Mouse (Mus musculus): ENCODE measurements around the gene Rab3c. TPM values are rescaled to one million over a fixed set of nuclear protein-coding genes. Genes with fewer than 3 reads are reported as not detected.

Rab3c gene
- polyA plus RNA-seq, 1 experiment = 0.16 TPM

DNA sequence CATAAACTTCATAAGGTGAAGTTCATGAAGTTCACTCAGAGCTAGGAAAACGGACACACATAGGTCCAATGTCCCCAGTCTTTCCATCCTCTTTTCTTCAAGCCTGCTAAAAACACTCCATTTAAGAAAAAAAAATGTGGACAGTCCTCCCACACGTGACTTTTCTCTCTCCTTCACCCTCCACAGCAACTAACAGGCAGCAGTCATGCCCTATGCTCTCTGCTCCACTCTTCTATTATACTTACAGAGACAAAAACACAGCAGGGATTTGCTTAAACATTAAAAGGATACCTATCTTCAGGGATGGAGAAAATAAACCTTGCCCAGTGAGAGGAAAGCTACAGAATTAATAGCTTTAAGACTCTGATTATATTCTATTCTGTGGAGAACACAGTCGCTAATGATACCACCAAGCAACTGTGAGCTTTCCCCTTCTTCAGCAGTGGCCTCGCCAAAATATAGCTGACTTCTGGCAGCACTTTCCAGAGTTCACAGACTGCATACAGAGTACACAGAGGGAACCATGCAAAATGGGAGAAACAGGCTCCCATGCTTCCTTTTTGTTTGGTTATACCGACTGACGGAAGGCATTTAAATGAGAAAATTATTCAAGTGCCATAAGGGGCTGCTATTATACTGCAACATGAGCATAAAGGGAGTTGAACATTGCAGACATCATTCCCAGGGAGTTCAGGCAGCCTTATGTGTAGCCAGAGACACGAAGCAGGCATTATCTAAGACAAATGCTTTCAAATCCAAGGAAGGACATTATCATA lies 165.7 kb downstream of the Rab3c start:
- TF ChIP-seq CTCF (IDR thresholded peaks at IDR 0.05; ENCODE audit: control insufficient read depth, insufficient read depth, insufficient read length) (no peak), MYOG (IDR thresholded peaks at IDR 0.05; ENCODE audit: control insufficient read depth, extremely low read depth, insufficient read length) (no peak), CEBPB (IDR thresholded peaks at IDR 0.05; ENCODE audit: low read depth) (no peak), MYOD1 (IDR thresholded peaks at IDR 0.05; ENCODE audit: control insufficient read depth, insufficient read length, low read depth) (no peak), FOSL1 (IDR thresholded peaks at IDR 0.05; ENCODE audit: insufficient read depth, low read length, poor library complexity, severe bottlenecking) (no peak), MAX (IDR thresholded peaks at IDR 0.05) (no peak), USF1 (IDR thresholded peaks at IDR 0.05; ENCODE audit: low read depth) (no peak)
- H3K27me3 ChIP-seq (ENCODE audit: control insufficient read depth, insufficient read depth, insufficient read length) = no peaks in the 10 kb centered on the region
- no peak overlapping the region for H3ac ChIP-seq (ENCODE audit: control insufficient read depth, insufficient read length, low read depth)
- no peaks in the 10 kb centered on the region for H3K79me3 ChIP-seq (ENCODE audit: low read depth)
- H3K36me3 ChIP-seq (ENCODE audit: control insufficient read depth, insufficient read depth) = no peaks in the 10 kb centered on the region
- no peak overlapping the region for H3K4me3 ChIP-seq (ENCODE audit: insufficient read depth, poor library complexity, severe bottlenecking)
- H3K79me2 ChIP-seq (ENCODE audit: control insufficient read depth, insufficient read depth) = no peaks in the 10 kb centered on the region

DNA sequence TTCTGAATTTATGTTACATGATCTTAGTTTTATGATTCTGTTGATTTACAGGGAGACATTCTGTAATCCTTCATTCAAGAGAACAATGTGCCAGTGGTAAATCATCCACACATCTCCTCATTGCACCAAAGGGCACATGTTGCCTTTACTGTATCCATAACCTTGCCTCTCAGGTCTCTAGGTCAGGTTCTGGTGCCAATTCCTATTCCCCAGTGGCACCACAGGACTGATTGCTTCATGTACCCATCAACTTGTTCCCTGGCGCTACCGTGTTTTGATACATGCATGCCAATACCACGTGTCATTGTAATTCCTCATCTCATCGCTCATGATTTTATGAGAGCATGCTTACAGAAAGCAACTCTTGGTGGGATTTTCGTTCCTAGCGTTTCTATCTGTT lies 167.1 kb downstream of the Rab3c start:
- no peak for TF ChIP-seq MYOD1 (IDR thresholded peaks at IDR 0.05; ENCODE audit: control insufficient read depth, insufficient read length, low read depth)
- TF ChIP-seq CTCF (IDR thresholded peaks at IDR 0.05; ENCODE audit: control insufficient read depth, insufficient read depth, insufficient read length) = no peak
- TF ChIP-seq MYOG (IDR thresholded peaks at IDR 0.05; ENCODE audit: control insufficient read depth, extremely low read depth, insufficient read length) = no peak
- TF ChIP-seq USF1 (IDR thresholded peaks at IDR 0.05; ENCODE audit: low read depth) = no peak
- TF ChIP-seq MAX (IDR thresholded peaks at IDR 0.05) = no peak
- no peak for TF ChIP-seq FOSL1 (IDR thresholded peaks at IDR 0.05; ENCODE audit: insufficient read depth, low read length, poor library complexity, severe bottlenecking)
- TF ChIP-seq CEBPB (IDR thresholded peaks at IDR 0.05; ENCODE audit: low read depth) = no peak
- Histone ChIP-seq H3K36me3 (ENCODE audit: control insufficient read depth, insufficient read depth) (no peaks in the 10 kb centered on the region), H3K79me3 (ENCODE audit: low read depth) (no peaks in the 10 kb centered on the region), H3K4me3 (ENCODE audit: insufficient read depth, poor library complexity, severe bottlenecking) (no peak overlapping the region), H3K27me3 (ENCODE audit: control insufficient read depth, insufficient read depth, insufficient read length) (no peaks in the 10 kb centered on the region), H3K79me2 (ENCODE audit: control insufficient read depth, insufficient read depth) (no peaks in the 10 kb centered on the region), H3ac (ENCODE audit: control insufficient read depth, insufficient read length, low read depth) (no peak overlapping the region)

GRCm38 (mm10) chr13:110097424-110098050 lies 183.3 kb downstream of the Rab3c start:
- Histone ChIP-seq H3ac (ENCODE audit: control insufficient read depth, insufficient read length, low read depth) (no peak overlapping the region), H3K79me3 (ENCODE audit: low read depth) (no peaks in the 10 kb centered on the region), H3K79me2 (ENCODE audit: control insufficient read depth, insufficient read depth) (no peaks in the 10 kb centered on the region), H3K27me3 (ENCODE audit: control insufficient read depth, insufficient read depth, insufficient read length) (no peaks in the 10 kb centered on the region), H3K36me3 (ENCODE audit: control insufficient read depth, insufficient read depth) (no peaks in the 10 kb centered on the region), H3K4me3 (ENCODE audit: insufficient read depth, poor library complexity, severe bottlenecking) (no peak overlapping the region)
- no peak for TF ChIP-seq CEBPB (IDR thresholded peaks at IDR 0.05; ENCODE audit: low read depth)
- no peak for TF ChIP-seq CTCF (IDR thresholded peaks at IDR 0.05; ENCODE audit: control insufficient read depth, insufficient read depth, insufficient read length)
- TF ChIP-seq MAX (IDR thresholded peaks at IDR 0.05) = no peak
- TF ChIP-seq MYOG (IDR thresholded peaks at IDR 0.05; ENCODE audit: control insufficient read depth, extremely low read depth, insufficient read length) = no peak
- TF ChIP-seq FOSL1 (IDR thresholded peaks at IDR 0.05; ENCODE audit: insufficient read depth, low read length, poor library complexity, severe bottlenecking) = no peak
- no peak for TF ChIP-seq USF1 (IDR thresholded peaks at IDR 0.05; ENCODE audit: low read depth)
- no peak for TF ChIP-seq MYOD1 (IDR thresholded peaks at IDR 0.05; ENCODE audit: control insufficient read depth, insufficient read length, low read depth)

- Histone ChIP-seq H3K79me3 (ENCODE audit: low read depth) (no peaks in the 10 kb centered on the region), H3K79me2 (ENCODE audit: control insufficient read depth, insufficient read depth) (no peaks in the 10 kb centered on the region), H3ac (ENCODE audit: control insufficient read depth, insufficient read length, low read depth) (no peak overlapping the region), H3K36me3 (ENCODE audit: control insufficient read depth, insufficient read depth) (no peaks in the 10 kb centered on the region), H3K4me3 (ENCODE audit: insufficient read depth, poor library complexity, severe bottlenecking) (no peak overlapping the region), H3K27me3 (ENCODE audit: control insufficient read depth, insufficient read depth, insufficient read length) (no peaks in the 10 kb centered on the region)
- TF ChIP-seq MYOD1 (IDR thresholded peaks at IDR 0.05; ENCODE audit: control insufficient read depth, insufficient read length, low read depth) = no peak
- no peak for TF ChIP-seq MAX (IDR thresholded peaks at IDR 0.05)
- TF ChIP-seq FOSL1 (IDR thresholded peaks at IDR 0.05; ENCODE audit: insufficient read depth, low read length, poor library complexity, severe bottlenecking) = no peak
- TF ChIP-seq USF1 (IDR thresholded peaks at IDR 0.05; ENCODE audit: low read depth) = no peak
- no peak for TF ChIP-seq CTCF (IDR thresholded peaks at IDR 0.05; ENCODE audit: control insufficient read depth, insufficient read depth, insufficient read length)
- no peak for TF ChIP-seq MYOG (IDR thresholded peaks at IDR 0.05; ENCODE audit: control insufficient read depth, extremely low read depth, insufficient read length)
- TF ChIP-seq CEBPB (IDR thresholded peaks at IDR 0.05; ENCODE audit: low read depth) = no peak
Observed at GRCm38 (mm10) chr13:110094998-110095397, 185.8 kb downstream of the Rab3c start.

GRCm38 (mm10) chr13:110093720-110094685 lies 186.8 kb downstream of the Rab3c start:
- Histone ChIP-seq H3ac (ENCODE audit: control insufficient read depth, insufficient read length, low read depth) (no peak overlapping the region), H3K79me2 (ENCODE audit: control insufficient read depth, insufficient read depth) (no peaks in the 10 kb centered on the region)

More at GRCm38 (mm10) chr13:110093720-110094685, 186.8 kb downstream of the Rab3c start:
- H3K27me3 ChIP-seq (ENCODE audit: control insufficient read depth, insufficient read depth, insufficient read length) = no peaks in the 10 kb centered on the region
- no peak for TF ChIP-seq CTCF (IDR thresholded peaks at IDR 0.05; ENCODE audit: control insufficient read depth, insufficient read depth, insufficient read length)
- no peak for TF ChIP-seq MYOG (IDR thresholded peaks at IDR 0.05; ENCODE audit: control insufficient read depth, extremely low read depth, insufficient read length)
- no peak for TF ChIP-seq CEBPB (IDR thresholded peaks at IDR 0.05; ENCODE audit: low read depth)
- TF ChIP-seq USF1 (IDR thresholded peaks at IDR 0.05; ENCODE audit: low read depth) = no peak
- no peak for TF ChIP-seq FOSL1 (IDR thresholded peaks at IDR 0.05; ENCODE audit: insufficient read depth, low read length, poor library complexity, severe bottlenecking)
- TF ChIP-seq MYOD1 (IDR thresholded peaks at IDR 0.05; ENCODE audit: control insufficient read depth, insufficient read length, low read depth) = no peak
- TF ChIP-seq MAX (IDR thresholded peaks at IDR 0.05) = no peak
- H3K36me3 ChIP-seq (ENCODE audit: control insufficient read depth, insufficient read depth) = no peaks in the 10 kb centered on the region
- H3K79me3 ChIP-seq (ENCODE audit: low read depth) = no peaks in the 10 kb centered on the region
- H3K4me3 ChIP-seq (ENCODE audit: insufficient read depth, poor library complexity, severe bottlenecking) = no peak overlapping the region
